Mouse (Mus musculus): ENCODE measurements at regions not wholly inside any gene's neighbourhood (a gene's known extent, or its start where the extent isn't known, plus 50 kb on each side); places are given as distances from the start of the nearest gene placed in this dataset.
"Not testable (repeated sequence)": the region's sequence is repeated elsewhere in the genome, so short reads cannot be mapped to it uniquely, and the experiment has no call there.

GRCm38 (mm10) chr7:106529023-106529422 lies 151.4 kb downstream of the Olfr693 start:
- not testable (repeated sequence) for TF ChIP-seq CTCF, EP300 (IDR thresholded peaks at IDR 0.05; ENCODE audit: low read depth)

Measured in heart, postnatal 0 days (tissue).